Mouse (Mus musculus): ENCODE measurements around the gene Gm7347.
"Not testable (repeated sequence)": the region's sequence is repeated elsewhere in the genome, so short reads cannot be mapped to it uniquely, and the experiment has no call there.

DNA sequence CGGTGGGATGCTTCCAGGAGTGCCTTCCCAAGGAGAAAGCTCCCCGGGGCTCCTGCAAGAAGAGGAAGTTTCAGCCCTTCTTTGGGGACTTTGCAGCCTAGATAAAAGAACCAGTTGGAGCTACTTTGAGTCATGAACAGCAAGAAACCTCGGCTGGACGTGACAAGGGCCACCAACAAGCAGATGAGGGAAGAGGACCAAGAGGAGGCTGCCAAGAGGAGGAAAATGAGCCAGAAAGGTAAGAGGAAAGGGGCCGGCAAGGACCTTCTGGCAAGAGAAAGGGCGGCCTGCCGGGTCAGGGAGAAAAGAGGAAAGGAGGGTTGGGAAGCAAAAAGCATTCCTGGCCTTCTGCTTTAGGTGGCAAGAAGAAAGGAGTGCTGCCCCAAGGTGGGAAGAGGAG is 50.7 kb downstream of the Gm7347 start:
- not testable (repeated sequence) for TF ChIP-seq CTCF (IDR thresholded peaks at IDR 0.05; ENCODE audit: borderline replicate concordance, insufficient read depth, low read length); POLR2A (IDR thresholded peaks at IDR 0.05; ENCODE audit: low read depth, low read length)

Data from embryonic fibroblast, embryonic 13.5 days (primary cell).